8 mouse cellular contexts compared by ENCODE assay signal in the genomic region with DNA sequence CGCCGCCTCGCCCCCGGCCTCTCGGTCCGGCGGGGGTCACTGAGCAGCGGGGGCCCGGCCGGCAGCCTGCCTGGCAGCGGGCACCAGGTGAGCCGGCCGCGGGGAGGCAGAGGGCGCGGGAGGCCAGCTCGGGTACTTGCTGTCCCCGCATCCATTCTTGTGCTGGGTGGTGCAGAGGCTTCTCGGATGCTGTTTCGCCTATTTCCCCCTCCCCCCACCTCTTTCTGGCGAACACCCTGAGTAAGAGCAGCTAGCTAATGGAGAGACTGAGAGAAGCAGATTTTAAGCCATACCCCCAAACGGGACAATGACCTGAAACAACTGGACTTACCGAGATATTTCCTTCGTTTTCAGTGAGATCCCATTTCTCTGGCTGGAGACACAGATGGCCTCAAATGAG. TPM values are rescaled to one million over a fixed set of nuclear protein-coding genes. Genes with fewer than 3 reads are reported as not detected.
A peak's percentile ranks its signal among the peaks of the same experiment; 100 is the strongest.
DNase-seq lines count a peak whose midpoint lies in the region; ATAC-seq and TF ChIP-seq lines count a peak whose summit lies in the region.

No protein-coding gene starts in this region.

- H3K9ac ChIP-seq in neural tube, embryonic 11.5 days (ENCODE audit: low read length): peak overlapping the region; percentile 81
- peak overlapping the region; percentile 99 for H3K9ac ChIP-seq in midbrain, embryonic 16.5 days (ENCODE audit: low read depth, low read length)

- H3K4me1 ChIP-seq in neural tube, embryonic 11.5 days (ENCODE audit: control insufficient read depth, insufficient read depth, low read length): 0 out of 2 replicates have a peak, but pooled peaks cover 3% of the 10 kb centered on the region
- H3K4me1 ChIP-seq in bone marrow, adult 2 months (ENCODE audit: control insufficient read depth, insufficient read depth, low read length): no peaks in the 10 kb centered on the region; the same call in 1 of the 2 replicates
- peaks cover 22% of the 10 kb centered on the region for H3K4me1 ChIP-seq in midbrain, embryonic 16.5 days (ENCODE audit: control insufficient read depth, insufficient read depth, low read length)

- H3K27ac ChIP-seq in neural tube, embryonic 11.5 days (ENCODE audit: low read depth, low read length): peak overlapping the region; percentile 96
- H3K27ac ChIP-seq in bone marrow, adult 2 months (ENCODE audit: control insufficient read depth, insufficient read depth, low read depth, low read length, poor library complexity): peak overlapping the region; percentile 85
- peak overlapping the region; percentile 99 for H3K27ac ChIP-seq in midbrain, embryonic 16.5 days (ENCODE audit: low read length)

- 0 out of 2 replicates have a peak, but pooled peaks cover 2% of the 10 kb centered on the region for H3K36me3 ChIP-seq in neural tube, embryonic 11.5 days (ENCODE audit: control insufficient read depth, insufficient read depth, low read length)
- 0 out of 2 replicates have a peak, but pooled peaks cover 5% of the 10 kb centered on the region for H3K36me3 ChIP-seq in midbrain, embryonic 16.5 days (ENCODE audit: control insufficient read depth, insufficient read depth, low read length)

- WGBS in neural tube, embryonic 11.5 days: under 1% methylated on average over 24 of the region's 24 CpGs
- WGBS in bone marrow, adult 2 months: under 1% methylated on average over 24 of the region's 24 CpGs
- under 1% methylated on average over 16 of the region's 24 CpGs for WGBS in midbrain, embryonic 16.5 days

- peak overlapping the region; percentile 48 for H3K4me2 ChIP-seq in neural tube, embryonic 11.5 days (ENCODE audit: low read depth)
- H3K4me2 ChIP-seq in midbrain, embryonic 16.5 days (ENCODE audit: low read length): peak overlapping the region; percentile 74

- no peak for TF ChIP-seq CTCF in bone marrow, adult 2 months (IDR thresholded peaks at IDR 0.05; ENCODE audit: control insufficient read depth, insufficient read depth, low read length)

- DNase-seq in neural tube, embryonic 11.5 days (ENCODE audit: low spot score): no peak
- DNase-seq in neural tube, embryonic 10.5 days (ENCODE audit: extremely low spot score, low spot score): no peak
- DNase-seq in layer of hippocampus, postnatal 14 days (ENCODE audit: low spot score in 2 of 2): peak; percentile 59 to 61
- no peak for DNase-seq in natural killer cell, adult 2 months (ENCODE audit: low spot score in 2 of 2)
- no peak for DNase-seq in kidney, postnatal 14 days

- H3K27me3 ChIP-seq in neural tube, embryonic 11.5 days (ENCODE audit: control insufficient read depth, insufficient read depth, low read length): no peaks in the 10 kb centered on the region
- H3K27me3 ChIP-seq in midbrain, embryonic 16.5 days (ENCODE audit: control insufficient read depth, insufficient read depth, low read depth, low read length): no peaks in the 10 kb centered on the region

- H3K9me3 ChIP-seq in neural tube, embryonic 11.5 days (ENCODE audit: control insufficient read depth, low read length): no peaks in the 10 kb centered on the region
- no peaks in the 10 kb centered on the region for H3K9me3 ChIP-seq in midbrain, embryonic 16.5 days (replicated peaks; ENCODE audit: control insufficient read depth, low read length, poor library complexity, severe bottlenecking)

- no peak for TF ChIP-seq POLR2A in bone marrow, adult 2 months (IDR thresholded peaks at IDR 0.05; ENCODE audit: borderline replicate concordance, control insufficient read depth, low read depth, low read length)

- ATAC-seq in neural tube, embryonic 11.5 days (ENCODE audit: insufficient read depth, low FRiP score, low TSS enrichment): peak; percentile 79
- peak; percentile 59 for ATAC-seq in frontal cortex, adult (ENCODE audit: low TSS enrichment)
- ATAC-seq in midbrain, embryonic 16.5 days: peak; percentile 80

- peak overlapping the region; percentile 77 for H3K4me3 ChIP-seq in neural tube, embryonic 11.5 days (ENCODE audit: low read depth, low read length)
- H3K4me3 ChIP-seq in bone marrow, adult 2 months (replicated peaks; ENCODE audit: control insufficient read depth, low read depth, low read length): peak overlapping the region; percentile 91
- H3K4me3 ChIP-seq in midbrain, embryonic 16.5 days (ENCODE audit: low read depth, low read length): peak overlapping the region; percentile 76

RNA-seq across cellular contexts. Expression of a gene that starts 0.8 kb away (rescaled TPM):
- polyA plus RNA-seq in neural tube, embryonic 11.5 days (2014; fragmentation: Nextera tagmentation; extraction: Ambion mirVana): 46.3 and 47.9 TPM in 2 replicates
- polyA plus RNA-seq in bone marrow, adult 2 months (2011; ENCODE audit: insufficient read depth, insufficient read length, low replicate concordance, missing spikeins): 15.1 and 23.1 TPM in 2 replicates
- total RNA-seq in layer of hippocampus, postnatal 14 days (2021): 10 to 100 TPM; 39.2 to 39.7 TPM
- polyA plus RNA-seq in midbrain, embryonic 16.5 days (2015; fragmentation: Nextera tagmentation; extraction: Ambion mirVana): 21.2 and 21.9 TPM in 2 replicates

RNA-seq across cellular contexts. Expression of a gene that starts 54.8 kb away (rescaled TPM):
- polyA plus RNA-seq in neural tube, embryonic 11.5 days (2014; fragmentation: Nextera tagmentation; extraction: Ambion mirVana): 22.3 and 22.6 TPM in 2 replicates
- polyA plus RNA-seq in bone marrow, adult 2 months (2011; ENCODE audit: insufficient read depth, insufficient read length, low replicate concordance, missing spikeins): 5.2 and 9.3 TPM in 2 replicates
- 10 to 100 TPM; 16.5 to 17.3 TPM for total RNA-seq in layer of hippocampus, postnatal 14 days (2021)
- polyA plus RNA-seq in midbrain, embryonic 16.5 days (2015; fragmentation: Nextera tagmentation; extraction: Ambion mirVana): 22.3 and 22.8 TPM in 2 replicates

Comparison
In these comparisons a context has a peak if more than half of its experiments do, and no peak if none do; other contexts are left out.
1. DNase-seq: peak in layer of hippocampus, postnatal 14 days (2 of 2); none in neural tube, embryonic 11.5 days (single experiment), neural tube, embryonic 10.5 days (single experiment), natural killer cell, adult 2 months (0 of 2) and kidney, postnatal 14 days (single experiment).
2. Peak in every context shown above with its lines, with median percentiles within 50 percentile points of each other: ATAC-seq, H3K27ac ChIP-seq and H3K4me3 ChIP-seq.